Mouse (Mus musculus) cerebellum, postnatal 14 days (tissue): ENCODE results near the gene Ankub1.

ENCODE experiments used
- DNase-seq, 2 experiments: peaks; one replicate each; pipeline ENCODE4 v3.0.0; 2021; ENCODE audit warnings: mixed read lengths in 2 of 2

Ankub1 gene

GRCm38 (mm10) chr3:57634763-57635487 lies 57.7 kb downstream of the Ankub1 start:
- DNase-seq: no peak

GRCm38 (mm10) chr3:57626954-57627513 lies 65.6 kb downstream of the Ankub1 start:
- no peak for DNase-seq

- DNase-seq: peak; percentile 80 to 85
These were observed 67.2 kb downstream of the Ankub1 start for GRCm38 (mm10) chr3:57625275-57625997.

GRCm38 (mm10) chr3:57619718-57620117 lies 72.9 kb downstream of the Ankub1 start:
- peak in 1 of 2 experiments; percentile 7 for DNase-seq

GRCm38 (mm10) chr3:57615652-57616051 lies 76.9 kb downstream of the Ankub1 start:
- DNase-seq: no peak

GRCm38 (mm10) chr3:57612430-57612997 lies 80.1 kb downstream of the Ankub1 start:
- DNase-seq: no peak

GRCm38 (mm10) chr3:57611776-57612175 lies 80.8 kb downstream of the Ankub1 start:
- DNase-seq: no peak
